Mouse (Mus musculus) limb, embryonic 10.5 days (tissue): Measurements from ENCODE around the gene Iqschfp. TPM values are rescaled to one million over a fixed set of nuclear protein-coding genes. Genes with fewer than 3 reads are reported as not detected.

Source experiments
- DNase-seq: peaks from one replicate; pipeline ENCODE4 v3.0.0-alpha.2; 2017; ENCODE audit warnings: low spot score
- H3K27ac ChIP-seq: fragments of 300-500 bp; sonication (generic); 2 replicates; pipeline ENCODE4 v1.5.1; 2016; ENCODE audit warnings: mild to moderate bottlenecking
- H3K27me3 ChIP-seq: fragments of 300-500 bp; sonication (generic); 2 replicates; pipeline ENCODE4 v1.6.1; 2016; ENCODE audit warnings: low read depth, mild to moderate bottlenecking; ENCODE audit not compliant: poor library complexity, severe bottlenecking
- H3K36me3 ChIP-seq: fragments of 300-500 bp; sonication (generic); 2 replicates; pipeline ENCODE4 v1.6.1; 2016; ENCODE audit warnings: mild to moderate bottlenecking, moderate library complexity
- H3K4me1 ChIP-seq: fragments of 300-500 bp; sonication (generic); 2 replicates; pipeline ENCODE4 v1.6.1; 2016
- H3K4me3 ChIP-seq: fragments of 300-500 bp; sonication (generic); 2 replicates; pipeline ENCODE4 v1.5.1; 2016; ENCODE audit warnings: mild to moderate bottlenecking, moderate library complexity
- H3K9me3 ChIP-seq: fragments of 300-500 bp; sonication (generic); replicated peaks from 2 replicates; pipeline ENCODE4 v1.6.1; 2016; ENCODE audit warnings: mild to moderate bottlenecking
- WGBS: fragments of 180-500 bp; shearing (Covaris S2); methylation state at CpG from one replicate; pipeline ENCODE4 v1.1.7; 2016; 5-methylcytosine and 5-hydroxymethylcytosine counted together
- polyA plus RNA-seq: library from polyadenylated mRNA; unstranded; fragments of >200 nt; fragmentation: Nextera tagmentation; extraction: Ambion mirVana; gene quantifications from 2 replicates; pipeline ENCODE4 v1.2.1, GENCODE M21; 2016

Iqschfp gene
- polyA plus RNA-seq, 1 experiment from 2014 or later = not detected

DNA sequence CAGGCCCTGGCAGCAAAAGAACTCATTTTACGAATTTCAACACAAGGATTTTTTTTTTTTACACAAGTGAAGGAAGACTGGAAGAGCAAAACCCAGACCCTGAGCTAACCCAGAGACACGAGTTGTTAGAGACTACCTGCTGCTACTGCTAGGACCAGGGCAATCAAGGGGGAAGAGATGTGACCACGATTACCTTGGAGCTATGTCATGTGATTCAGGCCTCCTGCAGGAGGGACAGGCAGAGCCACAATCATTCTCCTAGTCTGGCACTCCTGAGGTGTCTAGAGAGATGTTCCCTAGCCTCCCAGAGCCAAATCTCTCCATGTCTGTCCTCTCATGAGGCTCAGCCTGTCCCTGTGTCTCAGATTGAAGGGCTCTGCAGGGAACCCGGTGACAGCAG lies 634.4 kb downstream of the Iqschfp start:
- 55% methylated on average over 4 of the region's 4 CpGs for WGBS
- H3K4me3 ChIP-seq = no peak overlapping the region
- no peaks in the 10 kb centered on the region for H3K9me3 ChIP-seq
- H3K4me1 ChIP-seq = no peaks in the 10 kb centered on the region
- no peak for DNase-seq
- H3K27me3 ChIP-seq = no peaks in the 10 kb centered on the region
- H3K36me3 ChIP-seq = no peaks in the 10 kb centered on the region
- H3K27ac ChIP-seq = no peak overlapping the region

DNA sequence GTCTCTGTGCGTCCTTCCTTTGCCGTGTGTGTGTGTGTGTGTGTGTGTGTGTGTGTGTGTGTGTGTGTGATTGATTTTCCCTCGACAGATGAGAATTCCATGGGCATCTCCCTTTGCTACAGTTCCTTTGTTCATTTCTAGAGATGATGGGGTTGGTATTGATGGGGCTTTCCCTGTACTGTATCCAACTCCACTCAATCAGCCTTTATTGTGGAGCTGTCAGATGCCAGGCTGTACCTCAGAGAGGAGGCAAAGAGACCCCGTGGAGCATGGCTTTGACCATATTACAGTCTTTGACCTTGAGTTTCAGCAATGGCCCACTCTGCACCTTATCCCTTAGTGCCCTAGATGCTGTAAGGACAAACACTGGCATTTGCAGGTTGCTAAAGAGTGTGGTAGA lies 635.1 kb downstream of the Iqschfp start:
- H3K4me1 ChIP-seq = no peaks in the 10 kb centered on the region
- H3K9me3 ChIP-seq = no peaks in the 10 kb centered on the region
- no peaks in the 10 kb centered on the region for H3K36me3 ChIP-seq
- H3K27me3 ChIP-seq = no peaks in the 10 kb centered on the region
- no peak overlapping the region for H3K4me3 ChIP-seq
- no peak for DNase-seq
- WGBS = 93% methylated on average over 4 of the region's 4 CpGs
- H3K27ac ChIP-seq = no peak overlapping the region

DNA sequence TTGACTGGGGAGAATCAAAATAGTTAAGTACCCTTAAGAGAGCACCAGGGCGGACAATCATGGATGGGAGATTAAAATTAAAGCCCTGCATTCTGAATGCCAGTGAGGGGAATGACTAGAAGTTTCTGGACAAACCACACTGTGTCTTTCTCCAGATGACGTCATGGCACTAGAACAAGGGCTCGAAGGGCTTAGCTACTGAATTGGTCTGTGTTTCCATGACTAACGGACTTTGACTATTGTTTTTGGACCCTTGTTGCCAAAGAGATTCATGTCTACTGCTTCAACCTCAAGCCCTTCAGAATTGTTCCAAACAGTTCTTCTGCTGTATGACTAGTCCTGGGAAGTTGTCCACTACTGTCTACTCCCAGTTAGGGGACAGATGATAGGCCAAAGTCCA lies 639.9 kb downstream of the Iqschfp start:
- H3K36me3 ChIP-seq = peaks cover 8% of the 10 kb centered on the region; the same call in 1 of the 2 replicates
- no peak overlapping the region for H3K27ac ChIP-seq
- 93% methylated on average over 4 of the region's 4 CpGs for WGBS
- H3K4me1 ChIP-seq = peaks cover 12% of the 10 kb centered on the region
- no peaks in the 10 kb centered on the region for H3K27me3 ChIP-seq
- no peak overlapping the region for H3K4me3 ChIP-seq
- no peaks in the 10 kb centered on the region for H3K9me3 ChIP-seq
- DNase-seq = no peak

DNA sequence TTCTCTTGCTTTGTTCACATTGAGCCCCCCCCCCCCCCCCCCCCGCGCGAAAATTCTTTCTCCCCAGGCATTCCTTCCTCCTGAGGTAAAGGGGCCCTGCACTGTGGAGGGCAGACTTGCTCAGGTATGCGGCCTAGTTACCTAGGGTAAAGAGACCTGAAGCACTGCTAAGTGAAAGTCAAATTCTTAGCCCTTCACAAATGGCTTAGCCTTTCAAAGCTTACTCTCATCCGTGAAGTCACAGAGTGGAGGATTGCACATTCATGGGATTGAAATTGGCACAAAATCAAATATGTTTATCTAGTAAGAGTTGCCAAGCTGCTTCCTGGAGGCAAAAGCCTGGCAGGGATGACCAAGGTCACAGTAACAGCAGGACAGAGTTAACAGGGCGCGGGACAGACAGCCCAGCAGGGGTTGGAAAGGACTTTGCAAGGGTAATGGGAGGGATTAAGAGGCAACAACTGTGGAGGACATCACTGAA lies 642.6 kb downstream of the Iqschfp start:
- DNase-seq = no peak
- 26% methylated on average over 6 of the region's 7 CpGs for WGBS

DNA sequence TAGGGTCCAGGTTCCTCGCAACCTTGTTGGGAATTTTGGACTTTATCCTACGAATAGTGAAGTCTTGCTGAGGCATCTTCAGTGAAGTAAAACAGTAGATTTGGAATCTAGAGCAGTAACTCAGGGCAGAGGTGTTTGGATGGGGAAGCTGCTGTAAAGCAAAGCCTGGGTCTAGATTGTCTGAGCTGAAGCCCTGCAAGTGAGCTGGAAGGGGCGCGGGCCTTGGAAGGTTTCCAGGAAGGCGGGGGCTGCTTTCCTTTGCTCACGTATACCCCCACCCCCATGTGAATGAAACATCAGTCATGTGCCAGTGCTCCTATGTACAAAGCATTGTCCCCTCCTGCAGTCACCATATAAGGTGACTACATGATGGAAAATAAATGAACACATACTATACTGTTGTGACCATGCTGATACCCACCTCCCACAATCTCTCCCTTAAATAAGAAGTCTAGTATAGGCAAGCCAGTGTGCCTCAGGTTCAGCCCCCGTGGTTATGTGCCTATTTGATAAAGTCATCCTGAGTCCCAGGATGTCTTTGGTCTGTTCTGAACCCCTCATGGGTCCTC lies 643.2 kb downstream of the Iqschfp start:
- H3K27ac ChIP-seq = no peak overlapping the region
- peaks cover 12% of the 10 kb centered on the region for H3K4me1 ChIP-seq
- H3K27me3 ChIP-seq = no peaks in the 10 kb centered on the region
- H3K9me3 ChIP-seq = no peaks in the 10 kb centered on the region
- 84% methylated on average over 7 of the region's 7 CpGs for WGBS
- no peak for DNase-seq
- H3K4me3 ChIP-seq = no peak overlapping the region
- H3K36me3 ChIP-seq = peaks cover 10% of the 10 kb centered on the region; the same call in 1 of the 2 replicates

More for the DNA sequence above, 642.6 kb downstream of the Iqschfp start:
- Histone ChIP-seq H3K4me1 (peaks cover 12% of the 10 kb centered on the region), H3K27me3 (no peaks in the 10 kb centered on the region), H3K9me3 (no peaks in the 10 kb centered on the region), H3K27ac (no peak overlapping the region), H3K4me3 (no peak overlapping the region), H3K36me3 (peaks cover 10% of the 10 kb centered on the region; the same call in 1 of the 2 replicates)

DNA sequence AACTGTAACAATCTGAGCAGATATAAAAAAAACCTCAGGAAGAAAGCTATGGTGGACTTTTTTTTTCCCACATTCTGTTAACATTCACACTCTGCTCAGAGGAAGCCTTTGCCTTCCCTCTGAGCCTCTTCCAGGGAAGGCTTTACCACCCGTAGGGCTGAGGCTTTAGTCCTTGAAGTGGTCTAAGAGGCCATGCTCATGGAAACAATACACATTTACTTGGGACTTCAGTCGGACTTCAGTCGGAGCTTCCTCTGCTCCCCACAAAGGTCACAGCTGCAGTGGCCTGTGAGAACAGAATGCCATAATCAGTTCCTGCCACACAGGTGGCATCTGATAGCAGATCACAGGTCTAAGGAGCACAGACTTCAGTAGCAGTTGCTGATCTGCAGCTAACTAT lies 644.0 kb downstream of the Iqschfp start:
- Histone ChIP-seq H3K27me3 (no peaks in the 10 kb centered on the region), H3K36me3 (peaks cover 10% of the 10 kb centered on the region; the same call in 1 of the 2 replicates), H3K27ac (no peak overlapping the region), H3K4me3 (no peak overlapping the region), H3K4me1 (peaks cover 12% of the 10 kb centered on the region), H3K9me3 (no peaks in the 10 kb centered on the region)
- no peak for DNase-seq
- WGBS = 77% methylated on average over 3 of the region's 3 CpGs

DNA sequence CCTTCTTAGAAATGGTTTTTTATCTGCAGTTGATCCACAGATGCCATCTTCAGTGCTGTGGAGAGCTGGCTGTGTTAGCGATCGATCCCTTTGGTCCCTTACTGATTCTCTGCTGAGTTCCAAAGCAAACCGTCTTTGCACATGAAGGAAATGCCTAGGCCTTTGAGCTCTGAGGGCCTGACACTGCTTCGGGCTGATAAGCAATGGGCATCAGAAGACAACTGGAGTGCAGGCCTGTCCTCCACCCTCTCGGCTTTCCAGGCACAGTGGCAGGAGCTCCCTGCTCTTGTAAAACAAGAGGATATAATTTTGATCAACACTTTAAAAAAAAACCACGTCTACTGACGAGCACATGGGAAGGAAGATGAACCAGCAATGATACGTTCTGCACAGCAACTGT lies 649.7 kb downstream of the Iqschfp start:
- Histone ChIP-seq H3K9me3 (no peaks in the 10 kb centered on the region), H3K27ac (no peak overlapping the region), H3K36me3 (0 out of 2 replicates have a peak, but pooled peaks cover 5% of the 10 kb centered on the region), H3K27me3 (no peaks in the 10 kb centered on the region), H3K4me3 (no peak overlapping the region), H3K4me1 (peaks cover 8% of the 10 kb centered on the region)
- WGBS = 87% methylated on average over 8 of the region's 8 CpGs
- DNase-seq = no peak

DNA sequence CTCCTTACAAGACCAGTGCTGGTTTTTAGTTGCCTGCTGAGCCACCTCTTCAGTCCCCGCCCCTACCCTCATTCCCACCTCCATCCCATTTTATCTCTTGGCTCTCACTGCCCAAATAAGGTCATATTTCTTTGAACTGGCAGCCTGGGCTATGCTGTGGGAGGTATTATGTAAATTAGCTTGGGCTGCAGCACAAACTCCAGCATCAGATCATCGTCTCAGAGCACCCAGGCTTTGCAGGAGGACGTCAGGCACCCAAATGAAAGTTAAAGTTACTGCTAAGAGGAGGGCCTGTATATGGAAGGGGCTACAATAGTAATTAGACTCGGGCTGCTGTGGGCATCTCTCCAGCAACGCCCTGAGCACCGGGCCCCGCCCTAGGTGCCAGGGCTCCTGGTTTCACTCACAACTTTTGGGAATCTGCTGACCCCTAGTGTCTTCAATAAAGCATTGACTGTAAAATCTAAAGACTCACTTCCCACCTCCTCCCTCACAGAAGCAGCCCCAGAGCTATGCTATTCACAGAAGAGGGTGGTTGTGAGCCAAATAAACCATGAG lies 651.0 kb downstream of the Iqschfp start:
- peak; percentile 57 for DNase-seq
- whole genome bisulfite sequencing = 2% methylated on average over 7 of the region's 7 CpGs
- Histone ChIP-seq H3K4me1 (peaks cover 8% of the 10 kb centered on the region), H3K4me3 (peak overlapping the region; percentile 38), H3K27me3 (no peaks in the 10 kb centered on the region), H3K36me3 (no peaks in the 10 kb centered on the region), H3K9me3 (no peaks in the 10 kb centered on the region), H3K27ac (0 out of 2 replicates have a peak overlapping the region, but pooled peaks have one; percentile 31)

DNA sequence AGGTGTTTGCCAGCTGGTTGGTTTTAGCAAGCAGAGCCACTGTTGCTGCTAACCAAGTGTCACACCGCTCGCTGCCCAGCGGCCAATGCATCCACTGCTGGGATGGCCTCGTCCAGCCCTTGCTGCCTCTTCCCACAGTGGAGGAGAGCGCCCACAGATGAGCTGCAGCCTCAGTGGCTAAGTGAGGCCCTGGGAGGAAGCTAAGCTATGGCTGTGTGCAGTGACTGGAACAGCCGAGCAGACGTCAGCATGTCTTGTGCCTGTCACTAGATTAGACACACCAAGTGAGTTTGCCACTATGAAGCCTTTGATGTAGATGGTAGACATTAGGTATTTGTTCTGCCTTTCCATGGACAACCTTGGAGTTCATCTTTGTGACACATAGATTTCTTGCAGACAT lies 652.8 kb downstream of the Iqschfp start:
- 75% methylated on average over 7 of the region's 7 CpGs for WGBS
- no peaks in the 10 kb centered on the region for H3K27me3 ChIP-seq
- no peaks in the 10 kb centered on the region for H3K9me3 ChIP-seq
- H3K27ac ChIP-seq = no peak overlapping the region
- no peaks in the 10 kb centered on the region for H3K36me3 ChIP-seq
- H3K4me3 ChIP-seq = no peak overlapping the region
- DNase-seq = no peak
- H3K4me1 ChIP-seq = peaks cover 8% of the 10 kb centered on the region

DNA sequence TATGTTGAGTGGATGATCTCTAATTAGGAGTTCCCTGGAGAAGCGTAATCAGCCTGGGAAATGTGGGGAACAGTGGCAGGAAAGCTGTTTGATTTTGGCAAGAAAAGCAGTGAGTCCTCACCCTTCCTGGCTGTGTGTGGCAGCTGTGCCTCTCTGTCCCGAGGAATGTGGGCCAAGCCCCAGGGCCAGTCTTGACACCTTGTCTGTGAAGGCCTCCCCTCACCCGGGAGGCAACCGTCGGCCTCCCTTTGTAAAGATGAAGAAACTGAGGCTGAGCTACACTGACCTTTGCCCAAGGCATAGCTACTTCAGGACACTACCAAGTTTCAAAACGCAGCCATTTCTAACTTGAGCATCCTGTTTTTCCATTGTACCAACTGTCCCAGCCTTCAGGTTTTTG lies 653.9 kb downstream of the Iqschfp start:
- no peak for DNase-seq
- H3K9me3 ChIP-seq = no peaks in the 10 kb centered on the region
- H3K27ac ChIP-seq = no peak overlapping the region
- H3K36me3 ChIP-seq = no peaks in the 10 kb centered on the region
- H3K4me1 ChIP-seq = peaks cover 8% of the 10 kb centered on the region
- H3K4me3 ChIP-seq = no peak overlapping the region
- H3K27me3 ChIP-seq = no peaks in the 10 kb centered on the region
- WGBS = 54% methylated on average over 6 of the region's 6 CpGs

DNA sequence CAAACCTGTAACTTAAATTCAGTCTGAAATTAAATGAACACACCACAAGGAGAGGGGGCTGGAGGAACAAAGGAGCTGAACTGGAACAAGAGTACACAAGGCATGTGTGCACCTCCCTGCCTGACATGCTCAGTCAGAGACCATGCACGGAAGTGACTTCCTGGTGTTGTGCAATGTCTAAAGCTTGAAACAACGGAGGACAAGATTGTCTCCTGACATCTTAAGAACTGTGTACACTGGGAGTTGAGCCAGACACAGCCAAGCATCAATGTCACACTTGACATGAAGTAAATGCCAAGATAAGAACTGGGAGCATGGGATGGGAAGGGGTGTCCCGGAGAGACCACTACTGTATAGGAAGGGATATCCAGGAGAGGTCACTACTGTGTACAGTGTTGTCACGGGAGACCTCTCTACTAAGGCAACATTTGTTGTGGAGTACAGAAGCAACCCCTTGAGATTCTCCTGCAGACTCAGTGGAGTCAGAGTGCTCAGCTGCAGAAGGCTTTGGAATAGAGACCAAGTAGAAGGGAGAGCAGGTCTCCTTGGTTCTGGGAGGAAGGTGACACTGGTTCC lies 663.1 kb downstream of the Iqschfp start:
- Histone ChIP-seq H3K27ac (no peak overlapping the region), H3K4me1 (peaks cover 9% of the 10 kb centered on the region)
- 82% methylated on average over 4 of the region's 4 CpGs for whole genome bisulfite sequencing

DNA sequence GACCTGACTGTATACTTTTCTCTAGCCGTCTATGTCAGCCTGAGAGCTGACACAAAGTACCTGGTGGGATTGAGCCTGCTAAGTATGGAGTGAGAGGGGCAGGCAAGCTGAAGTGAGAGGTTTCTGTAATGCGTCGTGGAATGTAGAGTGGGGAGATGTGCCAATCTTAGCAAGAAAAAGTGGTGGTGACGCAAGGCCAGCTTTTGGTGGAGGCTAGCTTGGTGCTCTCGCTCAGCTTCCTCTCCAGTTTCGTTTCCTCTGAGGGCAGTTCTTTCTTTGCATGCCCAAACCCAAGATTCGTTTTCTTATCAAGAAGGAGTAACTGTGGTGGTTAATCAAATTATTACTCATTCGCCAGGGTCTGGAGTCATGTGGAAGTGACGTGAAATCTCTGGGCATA lies 664.9 kb downstream of the Iqschfp start:
- no peak overlapping the region for H3K27ac ChIP-seq
- H3K4me1 ChIP-seq = peaks cover 9% of the 10 kb centered on the region
- no peak for DNase-seq
- no peaks in the 10 kb centered on the region for H3K27me3 ChIP-seq
- no peaks in the 10 kb centered on the region for H3K36me3 ChIP-seq
- H3K4me3 ChIP-seq = no peak overlapping the region
- H3K9me3 ChIP-seq = no peaks in the 10 kb centered on the region
- WGBS = 93% methylated on average over 9 of the region's 9 CpGs

More for the DNA sequence above, 663.1 kb downstream of the Iqschfp start:
- Histone ChIP-seq H3K36me3 (no peaks in the 10 kb centered on the region), H3K9me3 (no peaks in the 10 kb centered on the region), H3K4me3 (no peak overlapping the region), H3K27me3 (no peaks in the 10 kb centered on the region)
- no peak for DNase-seq

DNA sequence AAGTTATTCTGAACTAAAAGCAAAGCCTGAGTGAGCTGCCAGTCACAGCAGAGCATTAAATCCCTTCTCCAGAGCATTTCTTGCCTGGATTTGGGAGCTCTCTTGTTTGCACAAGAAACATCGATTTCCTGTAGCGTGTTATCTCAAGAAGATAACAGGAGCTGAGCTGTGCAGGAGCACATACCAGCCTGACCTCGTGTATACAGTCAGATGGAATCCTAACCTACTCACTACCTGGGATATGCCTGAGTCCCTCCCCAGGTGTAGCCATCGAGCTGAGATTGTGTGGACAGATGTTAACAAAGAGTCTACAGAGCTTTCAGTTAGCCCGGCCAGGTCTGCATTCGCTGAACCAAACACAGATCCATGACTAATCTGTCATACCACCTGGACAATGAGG lies 666.7 kb downstream of the Iqschfp start:
- Histone ChIP-seq H3K27ac (no peak overlapping the region), H3K4me3 (no peak overlapping the region), H3K9me3 (no peaks in the 10 kb centered on the region), H3K4me1 (peaks cover 9% of the 10 kb centered on the region), H3K36me3 (no peaks in the 10 kb centered on the region), H3K27me3 (no peaks in the 10 kb centered on the region)
- WGBS = 88% methylated on average over 6 of the region's 6 CpGs
- DNase-seq = no peak
